Mouse (Mus musculus) embryonic facial prominence, embryonic 13.5 days (tissue): Measurements from ENCODE around the gene Anp32e. TPM values are rescaled to one million over a fixed set of nuclear protein-coding genes. Genes with fewer than 3 reads are reported as not detected.
A peak's percentile ranks its signal among the peaks of the same experiment; 100 is the strongest.
"Not testable (repeated sequence)": the region's sequence is repeated elsewhere in the genome, so short reads cannot be mapped to it uniquely, and the experiment has no call there.

Experiments used
- ATAC-seq: fragments of 200-750 bp; cut with Nextera tagmentation; 2 replicates; pipeline ENCODE4 v1.8.0; 2017; ENCODE audit warnings: low read depth; ENCODE audit not compliant: insufficient number of reproducible peaks, insufficient read depth, low FRiP score, low TSS enrichment
- H3K27ac ChIP-seq: fragments of 300-500 bp; sonication (generic); 2 replicates; pipeline ENCODE4 v1.5.1; 2015; ENCODE audit warnings: moderate library complexity, mild to moderate bottlenecking, inconsistent platforms
- H3K27me3 ChIP-seq: fragments of 300-500 bp; sonication (generic); 2 replicates; pipeline ENCODE4 v1.6.1; 2015; ENCODE audit warnings: mild to moderate bottlenecking, inconsistent platforms
- H3K36me3 ChIP-seq: fragments of 300-500 bp; sonication (generic); 2 replicates; pipeline ENCODE4 v1.6.1; 2015; ENCODE audit warnings: mild to moderate bottlenecking, inconsistent platforms
- H3K4me1 ChIP-seq: fragments of 300-500 bp; sonication (generic); 2 replicates; pipeline ENCODE4 v1.6.1; 2015; ENCODE audit warnings: inconsistent platforms
- H3K4me2 ChIP-seq: fragments of 300-500 bp; sonication (generic); 2 replicates; pipeline ENCODE4 v1.6.1; 2015; ENCODE audit warnings: moderate library complexity, mild to moderate bottlenecking, inconsistent platforms
- H3K4me3 ChIP-seq: fragments of 300-500 bp; sonication (generic); 2 replicates; pipeline ENCODE4 v1.5.1; 2015; ENCODE audit warnings: mild to moderate bottlenecking, inconsistent platforms
- H3K9ac ChIP-seq: fragments of 300-500 bp; sonication (generic); 2 replicates; pipeline ENCODE4 v1.6.1; 2015; ENCODE audit warnings: mild to moderate bottlenecking, inconsistent platforms
- H3K9me3 ChIP-seq: fragments of 300-500 bp; sonication (generic); 2 replicates; pipeline ENCODE4 v1.6.1; 2016; ENCODE audit warnings: inconsistent platforms
- whole genome bisulfite sequencing: fragments of 180-500 bp; shearing (Covaris S2); methylation state at CpG from one replicate; pipeline ENCODE4 v1.1.7; 2015; ENCODE audit warnings: mixed read lengths; 5-methylcytosine and 5-hydroxymethylcytosine counted together
- polyA plus RNA-seq: library from polyadenylated mRNA; unstranded; fragments of >200 nt; fragmentation: Nextera tagmentation; extraction: Ambion mirVana; gene quantifications from 2 replicates; pipeline ENCODE4 v1.2.1, GENCODE M21; 2015

Anp32e gene
- polyA plus RNA-seq, 1 experiment from 2014 or later, result 251 TPM

DNA sequence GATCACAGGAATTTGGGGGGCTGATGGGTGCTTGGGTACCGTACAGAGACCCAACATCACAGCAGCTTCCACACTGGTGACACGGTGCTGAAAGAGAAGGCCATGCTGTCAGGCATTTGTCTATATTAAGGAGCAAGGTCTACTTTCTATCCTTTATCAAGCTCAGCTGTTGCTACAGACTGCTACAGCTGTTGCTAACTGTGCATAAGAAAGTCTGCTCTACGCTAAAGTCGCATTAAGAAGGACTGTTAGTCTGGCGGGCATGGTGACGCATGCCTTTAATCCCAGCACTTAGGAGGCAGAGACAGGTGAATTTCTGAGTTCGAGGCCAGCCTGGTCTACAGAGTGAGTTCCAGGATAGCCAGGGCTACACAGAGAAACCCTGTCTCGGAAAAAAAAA lies 33.1 kb downstream of the Anp32e start:
- H3K9ac ChIP-seq, H3K4me3 ChIP-seq, H3K27ac ChIP-seq, H3K4me1 ChIP-seq, H3K9me3 ChIP-seq, H3K4me2 ChIP-seq, H3K27me3 ChIP-seq, H3K36me3 ChIP-seq, ATAC-seq: not testable (repeated sequence)
- 81% methylated on average over 8 of the region's 8 CpGs for WGBS

DNA sequence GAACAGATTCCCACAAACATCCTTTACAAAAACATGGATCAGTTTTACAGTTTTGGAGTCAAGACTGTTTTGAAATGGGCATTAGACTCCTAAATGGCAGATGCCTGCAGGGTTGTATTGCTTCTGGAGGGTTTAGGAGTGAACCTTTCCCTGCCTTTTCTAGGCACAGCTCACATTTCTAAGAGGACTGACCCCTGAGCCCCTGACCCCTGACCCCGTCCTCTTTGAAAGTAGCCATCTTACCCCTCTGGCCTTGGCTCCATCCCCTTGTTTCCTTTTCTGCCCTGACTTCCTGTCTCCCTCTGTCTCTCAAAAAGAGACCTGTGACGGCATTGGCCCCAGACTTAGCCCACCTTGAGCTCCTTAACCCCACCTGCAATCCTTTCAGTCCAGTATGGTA lies 34.2 kb downstream of the Anp32e start:
- 9% methylated on average over 2 of the region's 2 CpGs for WGBS
- Histone ChIP-seq H3K4me2 (no peak overlapping the region), H3K4me1 (0 out of 2 replicates have a peak, but pooled peaks cover 4% of the 10 kb centered on the region), H3K36me3 (no peaks in the 10 kb centered on the region), H3K4me3 (no peak overlapping the region), H3K9ac (no peak overlapping the region), H3K9me3 (no peaks in the 10 kb centered on the region), H3K27ac (no peak overlapping the region), H3K27me3 (no peaks in the 10 kb centered on the region)
- no peak for ATAC-seq

GRCm38 (mm10) chr3:95963681-95964080 lies 34.6 kb downstream of the Anp32e start:
- no peaks in the 10 kb centered on the region for H3K9me3 ChIP-seq
- no peak overlapping the region for H3K27ac ChIP-seq
- no peaks in the 10 kb centered on the region for H3K27me3 ChIP-seq
- H3K9ac ChIP-seq, result no peak overlapping the region
- no peak overlapping the region for H3K4me2 ChIP-seq
- WGBS, result 49% methylated on average over 4 of the region's 4 CpGs
- 0 out of 2 replicates have a peak, but pooled peaks cover 4% of the 10 kb centered on the region for H3K4me1 ChIP-seq
- ATAC-seq, result no peak
- no peak overlapping the region for H3K4me3 ChIP-seq
- no peaks in the 10 kb centered on the region for H3K36me3 ChIP-seq

GRCm38 (mm10) chr3:95965518-95966451 lies 36.7 kb downstream of the Anp32e start:
- Histone ChIP-seq H3K4me3 (0 out of 2 replicates have a peak overlapping the region, but pooled peaks have one; percentile 13), H3K9ac (peak overlapping the region; percentile 40; the same call in 1 of the 2 replicates), H3K27ac (no peak overlapping the region), H3K4me2 (peak overlapping the region; percentile 45), H3K9me3 (no peaks in the 10 kb centered on the region), H3K36me3 (no peaks in the 10 kb centered on the region), H3K27me3 (no peaks in the 10 kb centered on the region), H3K4me1 (0 out of 2 replicates have a peak, but pooled peaks cover 4% of the 10 kb centered on the region)
- ATAC-seq, result no peak
- WGBS, result 10% methylated on average over 7 of the region's 7 CpGs

- H3K9ac ChIP-seq, result no peak overlapping the region
- H3K27me3 ChIP-seq, result peaks cover 13% of the 10 kb centered on the region
- H3K36me3 ChIP-seq, result no peaks in the 10 kb centered on the region
- H3K4me1 ChIP-seq, result peaks cover 19% of the 10 kb centered on the region
- no peak overlapping the region for H3K27ac ChIP-seq
- no peak for ATAC-seq
- H3K4me3 ChIP-seq, result no peak overlapping the region
- no peak overlapping the region for H3K4me2 ChIP-seq
- H3K9me3 ChIP-seq, result no peaks in the 10 kb centered on the region
- WGBS, result 77% methylated on average over 1 of the region's 1 CpGs
These were observed 40.2 kb downstream of the Anp32e start for GRCm38 (mm10) chr3:95969277-95969676.

- not testable (repeated sequence) for H3K9me3 ChIP-seq, H3K36me3 ChIP-seq, H3K9ac ChIP-seq, H3K4me2 ChIP-seq, H3K27ac ChIP-seq, ATAC-seq, H3K4me3 ChIP-seq
- H3K27me3 ChIP-seq, result peaks cover 13% of the 10 kb centered on the region
- 62% methylated on average over 7 of the region's 7 CpGs for WGBS
- H3K4me1 ChIP-seq, result peaks cover 19% of the 10 kb centered on the region
These were observed 41.6 kb downstream of the Anp32e start for GRCm38 (mm10) chr3:95970661-95971060.

DNA sequence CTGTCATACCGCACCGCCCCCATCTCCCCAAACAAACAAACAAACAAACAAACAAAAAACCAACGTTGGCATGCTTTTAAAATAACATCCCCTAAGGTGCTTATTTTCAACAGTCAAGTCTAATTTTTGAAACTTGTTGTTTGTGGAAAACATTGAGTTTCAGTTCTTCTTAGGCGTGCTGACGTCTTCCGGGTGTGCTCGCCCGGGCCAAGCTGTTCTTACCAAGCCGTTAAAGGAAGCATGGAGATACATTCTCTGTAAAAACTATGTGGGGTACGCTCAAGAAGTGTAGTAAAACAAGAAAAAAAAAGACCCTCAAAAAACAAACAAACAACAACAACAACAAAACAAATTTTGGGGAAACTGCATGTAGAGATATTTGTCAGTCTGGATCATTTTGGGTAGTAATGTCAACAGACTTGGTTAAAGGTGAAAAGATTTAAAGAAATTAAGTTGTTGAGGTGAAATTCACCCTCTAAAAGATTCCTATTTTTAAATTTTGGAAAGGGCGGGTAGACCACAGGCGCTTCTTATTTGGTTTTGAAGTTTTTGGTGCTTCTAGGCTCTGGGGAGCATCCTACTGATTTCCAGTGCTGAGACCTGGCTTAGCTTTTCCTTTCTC lies 43.3 kb downstream of the Anp32e start:
- H3K4me3 ChIP-seq, result peak overlapping the region; percentile 40
- no peak for ATAC-seq
- peaks cover 13% of the 10 kb centered on the region for H3K27me3 ChIP-seq
- H3K36me3 ChIP-seq, result no peaks in the 10 kb centered on the region
- no peaks in the 10 kb centered on the region for H3K9me3 ChIP-seq
- H3K9ac ChIP-seq, result peak overlapping the region; percentile 69
- peak overlapping the region; percentile 62; the same call in 1 of the 2 replicates for H3K27ac ChIP-seq
- H3K4me2 ChIP-seq, result peak overlapping the region; percentile 74
- peaks cover 15% of the 10 kb centered on the region for H3K4me1 ChIP-seq
- WGBS, result 64% methylated on average over 12 of the region's 12 CpGs

- H3K9me3 ChIP-seq, result no peaks in the 10 kb centered on the region
- H3K4me2 ChIP-seq, result peak overlapping the region; percentile 74
- H3K27me3 ChIP-seq, result peaks cover 13% of the 10 kb centered on the region
- peak overlapping the region; percentile 62 for H3K27ac ChIP-seq
- peak overlapping the region; percentile 69 for H3K9ac ChIP-seq
- no peaks in the 10 kb centered on the region for H3K36me3 ChIP-seq
- H3K4me1 ChIP-seq, result peaks cover 15% of the 10 kb centered on the region
- peak; percentile 52; the same call in 1 of the 2 replicates for ATAC-seq
- peak overlapping the region; percentile 40 for H3K4me3 ChIP-seq
- 2% methylated on average over 34 of the region's 34 CpGs for WGBS
These were observed 44.0 kb downstream of the Anp32e start for GRCm38 (mm10) chr3:95972873-95973634.

- H3K4me1 ChIP-seq, result peaks cover 15% of the 10 kb centered on the region
- H3K36me3 ChIP-seq, result no peaks in the 10 kb centered on the region
- H3K27ac ChIP-seq, result no peak overlapping the region
- H3K4me2 ChIP-seq, result no peak overlapping the region
- no peaks in the 10 kb centered on the region for H3K9me3 ChIP-seq
- H3K4me3 ChIP-seq, result no peak overlapping the region
- no peak overlapping the region for H3K9ac ChIP-seq
- ATAC-seq, result no peak
- H3K27me3 ChIP-seq, result peaks cover 12% of the 10 kb centered on the region
- 64% methylated on average over 3 of the region's 3 CpGs for WGBS
These were observed 48.0 kb downstream of the Anp32e start for GRCm38 (mm10) chr3:95977079-95977478.

- not testable (repeated sequence) for H3K27ac ChIP-seq, H3K4me3 ChIP-seq, H3K36me3 ChIP-seq, ATAC-seq, H3K9ac ChIP-seq, H3K9me3 ChIP-seq, H3K4me2 ChIP-seq
- peaks cover 11% of the 10 kb centered on the region for H3K27me3 ChIP-seq
- peaks cover 15% of the 10 kb centered on the region for H3K4me1 ChIP-seq
- WGBS, result 93% methylated on average over 7 of the region's 7 CpGs
These were observed 48.5 kb downstream of the Anp32e start for GRCm38 (mm10) chr3:95977587-95977986.

DNA sequence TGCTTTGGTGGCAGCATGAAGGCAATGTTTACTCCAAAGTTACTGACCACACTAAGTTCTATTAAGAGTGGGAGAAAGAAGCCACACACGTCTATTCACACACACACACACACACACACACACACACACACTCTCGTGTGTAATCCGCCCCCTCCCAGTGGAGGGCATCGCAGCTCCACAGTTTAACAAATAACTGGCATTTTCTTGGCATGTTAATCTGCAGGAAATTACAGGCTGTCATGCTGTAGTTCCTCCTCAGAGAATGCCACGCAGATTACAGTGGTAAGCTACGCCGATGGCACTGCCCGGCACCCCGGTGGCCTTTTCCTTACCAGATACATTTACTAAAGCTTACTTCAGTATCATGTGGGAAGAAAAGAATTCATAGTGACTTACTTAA lies 49.2 kb downstream of the Anp32e start:
- Histone ChIP-seq H3K27me3 (peaks cover 10% of the 10 kb centered on the region), H3K4me3 (no peak overlapping the region), H3K4me2 (no peak overlapping the region), H3K4me1 (peaks cover 8% of the 10 kb centered on the region), H3K36me3 (no peaks in the 10 kb centered on the region), H3K9me3 (no peaks in the 10 kb centered on the region), H3K9ac (no peak overlapping the region), H3K27ac (0 out of 2 replicates have a peak overlapping the region, but pooled peaks have one; percentile 53)
- WGBS, result 58% methylated on average over 9 of the region's 9 CpGs
- no peak for ATAC-seq
